Mouse (Mus musculus) kidney, postnatal 25 days (tissue): ENCODE measurements around the gene Gm14296.
"Not testable (repeated sequence)": the region's sequence is repeated elsewhere in the genome, so short reads cannot be mapped to it uniquely, and the experiment has no call there.

Experiments
- DNase-seq, 2 experiments: peaks; one replicate each; pipeline ENCODE4 v3.0.0; 2021; ENCODE audit warnings: mixed read lengths in 2 of 2

The Gm14296 gene

GRCm38 (mm10) chr2:176927709-176928108 is at the start of gene Gm14296:
Gene Gm14296, minus strand, starts transcription at chr2:176927809.
- not testable (repeated sequence) for DNase-seq

- not testable (repeated sequence) for DNase-seq
Measured at GRCm38 (mm10) chr2:176905464-176905863, 22.1 kb downstream of the Gm14296 start.
